Mouse (Mus musculus) testis, postnatal 10 days (tissue): Measurements from ENCODE around the gene Git1.

ENCODE experiments used
- DNase-seq: peaks from one replicate; pipeline ENCODE4 v3.0.0; 2021; ENCODE audit warnings: low spot score

Git1 gene

DNA sequence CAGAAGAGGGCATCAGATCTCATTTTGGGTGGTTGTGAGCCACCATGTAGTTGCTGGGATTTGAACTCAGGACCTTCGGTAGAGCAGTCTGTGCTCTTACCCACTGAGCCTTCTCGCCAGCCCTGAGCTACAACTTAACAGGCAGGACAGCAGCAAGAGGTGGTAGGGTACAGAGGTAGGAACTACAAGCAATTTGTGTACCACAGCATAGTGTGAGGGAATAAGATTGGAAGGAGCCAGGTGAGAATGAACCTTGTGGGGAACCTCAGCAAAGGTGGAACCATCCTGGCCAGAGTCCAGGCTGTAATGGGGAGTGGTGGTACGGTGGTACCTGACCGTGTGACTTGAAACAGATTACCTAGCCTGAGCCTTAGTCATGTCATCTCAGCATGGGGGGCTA lies 8.6 kb downstream of the Git1 start:
- DNase-seq: no peak

GRCm38 (mm10) chr11:77502481-77502880 lies 9.1 kb downstream of the Git1 start:
- DNase-seq: no peak

- no peak for DNase-seq
Observed at GRCm38 (mm10) chr11:77503511-77503910, 10.1 kb downstream of the Git1 start.

DNA sequence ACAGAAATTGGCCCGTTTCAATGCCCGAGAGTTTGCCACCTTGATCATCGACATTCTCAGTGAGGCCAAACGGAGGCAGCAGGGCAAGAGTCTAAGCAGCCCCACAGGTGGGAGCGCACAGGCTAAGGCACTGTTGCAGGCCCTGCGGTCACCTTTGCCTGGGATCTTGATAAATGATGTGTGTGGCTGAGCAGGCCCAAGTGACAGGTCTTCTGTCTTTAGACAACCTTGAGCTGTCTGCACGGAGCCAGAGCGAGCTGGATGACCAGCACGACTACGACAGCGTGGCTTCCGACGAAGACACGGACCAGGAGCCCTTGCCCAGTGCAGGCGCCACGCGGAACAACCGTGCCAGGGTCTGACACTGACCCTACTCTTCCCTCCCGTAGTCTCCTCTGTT lies 11.0 kb downstream of the Git1 start:
- no peak for DNase-seq

GRCm38 (mm10) chr11:77505291-77505980 lies 12.1 kb downstream of the Git1 start:
- no peak for DNase-seq

DNA sequence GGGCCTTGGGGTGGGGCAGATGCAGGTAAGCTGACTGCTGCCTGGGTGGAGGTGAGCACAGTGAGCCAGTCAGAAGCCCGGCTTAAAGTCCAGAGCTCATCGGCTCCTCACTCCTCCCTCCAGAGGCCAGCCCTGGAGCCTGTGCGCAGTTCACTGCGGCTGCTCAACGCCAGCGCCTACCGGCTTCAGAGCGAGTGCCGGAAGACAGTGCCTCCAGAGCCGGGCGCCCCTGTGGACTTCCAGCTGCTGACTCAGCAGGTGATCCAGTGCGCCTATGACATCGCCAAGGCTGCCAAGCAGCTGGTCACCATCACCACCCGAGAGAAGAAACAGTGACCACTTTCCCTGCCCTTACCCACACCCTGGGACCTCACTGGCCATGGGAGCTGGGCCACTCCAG lies 12.9 kb downstream of the Git1 start:
- no peak for DNase-seq

DNA sequence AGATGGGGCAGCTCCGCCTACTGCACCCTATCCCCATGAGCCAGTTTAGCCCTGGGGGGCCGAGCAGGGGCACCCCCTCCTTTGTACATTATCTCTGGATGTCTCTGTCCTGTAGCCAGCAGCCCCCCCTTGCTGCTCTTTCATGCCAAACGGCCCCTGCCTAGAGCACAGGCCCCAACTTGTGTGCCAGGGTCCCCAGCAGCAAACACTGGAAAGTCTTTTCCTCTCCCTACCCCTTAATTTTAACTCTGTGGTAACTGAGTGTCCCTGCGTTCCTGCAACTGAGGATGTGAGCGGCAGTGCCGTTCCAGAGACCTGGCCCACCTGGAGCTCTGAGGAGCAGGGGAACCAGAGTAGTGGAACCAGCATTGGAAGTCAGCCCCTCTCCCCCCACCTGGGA lies 13.6 kb downstream of the Git1 start:
- DNase-seq: no peak

DNA sequence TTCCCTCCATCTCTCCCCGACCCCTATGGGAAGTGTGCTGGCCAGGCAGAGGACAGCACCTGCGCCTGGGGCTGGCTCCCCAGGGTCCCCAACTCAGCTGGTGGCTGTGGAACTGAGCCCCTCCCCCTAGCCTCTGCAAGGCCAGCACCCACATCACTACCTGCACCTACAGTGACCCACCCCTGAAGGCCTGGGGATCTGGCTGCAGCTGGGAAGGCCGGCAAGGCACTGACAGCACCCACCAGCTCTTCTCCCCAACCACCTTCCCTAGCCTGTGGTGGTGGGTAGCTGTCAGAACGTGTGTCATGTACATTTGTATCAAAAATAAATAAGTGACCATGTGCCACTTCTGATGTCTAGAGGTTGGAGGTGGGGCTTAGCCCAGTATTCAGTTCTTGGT lies 14.1 kb downstream of the Git1 start:
- DNase-seq: no peak

DNA sequence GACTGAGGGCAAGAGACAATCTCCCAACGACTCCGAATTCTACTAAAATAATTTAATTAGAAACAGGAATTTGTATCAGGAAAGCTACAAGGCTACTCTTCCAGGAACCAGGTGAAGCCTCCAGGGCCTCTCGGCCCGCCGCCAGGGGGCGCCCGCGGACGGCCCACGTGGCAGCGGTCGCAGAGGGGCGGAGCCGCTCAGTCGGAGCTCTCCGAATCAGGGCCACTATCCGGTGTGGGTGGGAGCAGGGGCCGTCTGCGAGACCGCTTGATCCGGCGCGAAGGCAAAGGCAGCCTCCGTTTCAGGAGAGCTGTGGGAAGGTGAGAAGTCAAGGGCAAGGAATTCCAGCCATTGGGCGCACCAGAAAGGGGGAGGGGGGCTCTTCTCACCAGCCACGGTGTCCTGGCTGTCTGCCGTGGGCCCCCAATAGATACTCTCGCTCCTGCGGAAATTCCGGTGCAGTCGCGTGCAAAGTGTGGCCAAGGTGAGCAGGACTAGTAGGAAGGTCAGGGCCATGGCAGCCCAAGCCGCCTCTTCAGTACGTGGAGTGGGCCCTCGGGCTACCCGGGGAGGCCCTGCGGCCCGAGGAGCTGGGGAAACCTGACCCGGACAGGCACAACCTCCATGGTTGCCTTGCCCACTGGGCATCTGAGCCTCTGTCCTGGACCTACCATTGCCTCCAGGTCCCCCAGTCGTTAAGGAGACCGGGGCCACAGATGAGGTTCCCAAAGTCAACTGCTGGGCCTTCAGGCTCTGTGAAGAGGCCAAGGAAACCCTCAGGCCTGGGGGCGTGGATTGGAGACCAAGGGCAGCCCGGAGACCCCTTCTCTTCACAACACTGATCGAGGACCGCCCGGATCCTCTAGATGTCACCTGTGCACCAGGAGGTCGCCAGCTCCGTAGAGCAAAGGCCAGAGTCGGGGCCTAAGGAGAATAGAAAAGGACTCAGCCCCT lies 15.0 kb downstream of the Git1 start:
- peak; percentile 93 for DNase-seq

DNA sequence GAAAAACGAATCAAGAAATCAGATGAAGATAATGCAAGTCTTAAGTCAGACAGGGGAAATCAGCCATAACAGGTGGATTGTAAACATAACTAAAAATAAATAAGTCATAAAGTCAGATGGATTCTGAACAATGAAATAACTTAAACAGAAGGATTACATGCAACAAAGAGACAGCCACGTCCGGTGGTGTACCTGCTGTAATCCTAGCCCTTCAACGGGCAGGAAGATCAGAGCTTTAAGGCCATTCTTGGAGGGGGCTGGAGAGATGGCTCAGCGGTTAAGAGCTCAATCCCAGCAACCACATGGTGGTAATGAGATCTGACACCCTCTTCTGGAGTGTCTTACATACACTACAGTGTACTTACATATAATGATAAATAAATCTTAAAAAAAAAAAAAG lies 18.0 kb downstream of the Git1 start:
- DNase-seq: no peak

GRCm38 (mm10) chr11:77512891-77513810 lies 19.8 kb downstream of the Git1 start:
- DNase-seq: peak; percentile 94

- DNase-seq: no peak
Observed at GRCm38 (mm10) chr11:77513811-77514170, 20.4 kb downstream of the Git1 start.

GRCm38 (mm10) chr11:77514281-77514831 lies 21.0 kb downstream of the Git1 start:
- DNase-seq: no peak

DNA sequence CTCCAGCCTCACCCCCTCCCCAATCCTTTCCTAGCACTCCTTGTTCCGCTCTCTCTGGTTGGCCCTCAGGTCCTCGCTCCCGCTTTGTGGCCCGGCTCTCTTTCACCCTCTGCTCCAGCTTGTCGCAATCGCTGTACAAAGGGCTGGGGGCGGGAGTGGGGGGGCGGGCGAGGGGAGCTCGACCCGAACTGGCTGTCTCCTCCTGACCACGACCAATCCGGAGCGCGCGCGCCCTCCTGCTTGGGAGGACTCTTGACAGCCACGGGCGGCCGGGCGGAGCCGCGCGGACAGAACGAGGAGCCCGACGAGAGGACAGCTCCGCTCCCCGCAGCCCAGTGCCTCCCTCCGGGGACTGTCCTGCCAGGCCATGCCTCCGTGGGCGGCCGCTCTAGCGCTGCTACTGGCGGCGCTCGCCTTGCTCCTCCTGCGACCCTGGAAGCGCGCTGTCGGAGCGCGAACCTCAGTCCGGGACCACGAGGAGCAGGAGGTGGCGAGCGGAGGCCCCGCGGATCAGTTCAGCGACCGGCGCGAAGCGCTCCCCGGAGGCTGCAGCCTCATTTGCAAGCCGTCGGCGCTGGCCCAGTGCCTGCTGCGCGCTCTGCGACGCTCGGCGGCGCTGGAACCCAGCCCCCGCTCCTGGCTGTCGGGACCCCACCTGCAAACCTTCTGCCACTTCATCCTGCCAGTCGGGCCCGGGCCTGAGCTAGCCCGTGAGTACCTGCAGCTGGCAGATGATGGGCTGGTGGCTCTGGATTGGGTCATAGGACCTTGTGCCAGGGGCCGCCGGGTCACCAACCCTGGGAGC lies 21.7 kb downstream of the Git1 start, which contains the start of gene Abhd15:
Gene Abhd15 (plus strand): TSS at position 290 of the 805 bp plus-strand sequence.
- peak; percentile 76 for DNase-seq

GRCm38 (mm10) chr11:77515637-77516552 lies 22.5 kb downstream of the Git1 start, which contains the start of gene Trp53i13:
Gene Trp53i13 (minus strand): TSS chr11:77515980.
- DNase-seq: no peak

DNA sequence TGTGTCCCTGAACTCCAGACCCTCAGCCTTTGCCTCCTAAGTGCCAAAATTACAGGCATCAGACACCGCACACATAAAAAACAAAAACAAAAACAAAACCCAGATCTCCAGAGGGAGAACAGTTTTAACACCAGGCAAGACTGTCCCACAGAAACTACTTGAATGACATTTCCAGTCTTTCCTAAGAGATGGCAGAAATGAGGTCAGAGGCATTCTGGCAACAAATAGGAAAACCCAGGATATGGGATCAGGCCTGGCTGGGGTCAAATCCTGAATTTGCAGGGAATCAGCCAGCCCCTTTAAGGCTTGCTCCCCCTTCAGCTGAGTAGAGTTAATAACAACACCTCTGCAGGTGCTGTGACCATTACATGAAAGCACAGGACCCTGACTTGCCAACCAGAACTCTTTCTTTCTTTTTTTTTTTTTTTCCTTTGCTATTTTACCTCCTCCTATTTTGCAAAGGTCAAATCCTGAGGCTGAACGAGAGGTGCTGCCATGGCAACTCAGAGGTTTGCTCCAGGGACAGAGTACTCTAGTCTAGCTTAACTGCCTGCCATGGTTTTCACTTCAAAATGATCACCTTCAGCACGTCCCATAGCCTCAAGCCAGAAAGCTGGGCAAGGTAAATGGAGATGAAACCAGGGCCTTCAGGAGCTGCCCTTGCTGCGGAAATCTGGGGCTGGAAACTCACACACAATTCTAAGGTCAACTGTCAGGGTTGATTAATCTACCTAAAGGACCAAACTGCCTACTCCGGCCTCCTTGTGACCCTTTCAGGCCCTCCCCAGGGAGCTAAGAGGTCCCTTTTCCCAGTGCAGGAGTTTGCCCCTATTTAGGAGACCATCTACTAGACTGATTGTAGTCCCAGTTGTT lies 23.4 kb downstream of the Git1 start:
- no peak for DNase-seq

- no peak for DNase-seq
Observed at GRCm38 (mm10) chr11:77518051-77518798, 24.9 kb downstream of the Git1 start.

- DNase-seq: no peak
Observed at GRCm38 (mm10) chr11:77519043-77519442, 25.7 kb downstream of the Git1 start, which contains the start of gene Gm10392. Gene Gm10392 (minus strand): TSS chr11:77519198.
